Mouse (Mus musculus) MEL (cell line): ENCODE measurements around the gene Msrb1. TPM values are rescaled to one million over a fixed set of nuclear protein-coding genes. Genes with fewer than 3 reads are reported as not detected.

Experiments used
- DNase-seq: peaks from one replicate; pipeline ENCODE4 v3.0.0; 2011; ENCODE audit warnings: low read depth, low spot score
- H3K27ac ChIP-seq: 2 replicates; pipeline ENCODE4 v1.5.1; 2012; ENCODE audit warnings: low read depth, mild to moderate bottlenecking, control low read depth, low read length, moderate library complexity; ENCODE audit not compliant: control insufficient read depth
- H3K27me3 ChIP-seq, 2 experiments: fragments of 150-350 bp in 1 of 2; sonication (generic) in 1 of 2; 2 replicates each; pipeline ENCODE4 v1.6.1; 2012; ENCODE audit warnings: low read length in 2 of 2, mild to moderate bottlenecking in 2 of 2, improper control_type of control experiment in 1 of 2, moderate library complexity in 1 of 2; ENCODE audit not compliant: insufficient read depth in 2 of 2, control insufficient read depth in 1 of 2
- H3K36me3 ChIP-seq, 2 experiments: 2 replicates each; pipeline ENCODE4 v1.6.1; 2012 to 2014; ENCODE audit warnings: low read length in 2 of 2, improper control_type of control experiment in 1 of 2, inconsistent platforms in 1 of 2, mild to moderate bottlenecking in 1 of 2; ENCODE audit not compliant: insufficient read depth in 2 of 2, control insufficient read depth in 1 of 2
- H3K4me1 ChIP-seq, 2 experiments: fragments of 150-350 bp in 1 of 2; sonication (generic) in 1 of 2; 2 replicates each; pipeline ENCODE4 v1.6.1; 2012; ENCODE audit warnings: low read length in 2 of 2, improper control_type of control experiment in 1 of 2, mild to moderate bottlenecking in 1 of 2; ENCODE audit not compliant: insufficient read depth in 2 of 2, control insufficient read depth in 1 of 2
- H3K4me3 ChIP-seq, 2 experiments: fragments of 150-350 bp in 1 of 2; sonication (generic) in 1 of 2; 2 replicates each; pipeline ENCODE4 v1.5.1; 2012; ENCODE audit warnings: low read depth in 2 of 2, low read length in 2 of 2, mild to moderate bottlenecking in 2 of 2, moderate library complexity in 2 of 2, control low read depth in 1 of 2, improper control_type of control experiment in 1 of 2; ENCODE audit not compliant: control insufficient read depth in 1 of 2, insufficient read depth in 1 of 2
- H3K79me2 ChIP-seq: 2 replicates; pipeline ENCODE4 v1.6.1; 2012; ENCODE audit warnings: mild to moderate bottlenecking, low read length, moderate library complexity; ENCODE audit not compliant: control insufficient read depth, poor library complexity, insufficient read depth
- H3K9ac ChIP-seq: 2 replicates; pipeline ENCODE4 v1.6.1; 2012; ENCODE audit warnings: low read depth, mild to moderate bottlenecking, control low read depth, low read length, moderate library complexity; ENCODE audit not compliant: control insufficient read depth, poor library complexity, severe bottlenecking
- H3K9me3 ChIP-seq: fragments of 150-350 bp; sonication (generic); replicated peaks from 2 replicates; pipeline ENCODE4 v1.6.1; 2012; ENCODE audit warnings: mild to moderate bottlenecking, low read length, improper control_type of control experiment, moderate library complexity; ENCODE audit not compliant: insufficient read depth
- BHLHE40 ChIP-seq: IDR thresholded peaks from 2 replicates; pipeline ENCODE4 v1.6.1; 2012; ENCODE audit warnings: low read depth, mild to moderate bottlenecking, inconsistent platforms, low read length, improper control_type of control experiment, borderline replicate concordance
- CHD1 ChIP-seq: IDR thresholded peaks from 2 replicates; pipeline ENCODE4 v1.6.1; 2012; ENCODE audit warnings: low read depth, mild to moderate bottlenecking, inconsistent platforms, low read length, improper control_type of control experiment
- CHD2 ChIP-seq: IDR thresholded peaks from 2 replicates; pipeline ENCODE4 v1.6.1; 2011; ENCODE audit warnings: low read length, improper control_type of control experiment
- CTCF ChIP-seq, 3 experiments: IDR thresholded peaks in 2 of 3; conservative IDR thresholded peaks in 1 of 3; 2 replicates each; pipeline ENCODE4 v1.5.1; 2011 to 2012; ENCODE audit warnings: low read length in 3 of 3, low read depth in 2 of 3, mild to moderate bottlenecking in 2 of 3, improper control_type of control experiment in 1 of 3, inconsistent platforms in 1 of 3, mixed read lengths in 1 of 3, moderate library complexity in 1 of 3; ENCODE audit not compliant: control insufficient read depth in 1 of 3, insufficient read depth in 1 of 3, poor library complexity in 1 of 3, severe bottlenecking in 1 of 3
- E2F4 ChIP-seq: IDR thresholded peaks from 2 replicates; pipeline ENCODE4 v1.6.1; 2011; ENCODE audit warnings: low read depth, low read length, improper control_type of control experiment, borderline replicate concordance
- GABPA ChIP-seq: IDR thresholded peaks from 2 replicates; pipeline ENCODE4 v1.6.1; 2012; ENCODE audit warnings: low read depth, mild to moderate bottlenecking, inconsistent platforms, low read length, improper control_type of control experiment, moderate library complexity
- GATA1 ChIP-seq: IDR thresholded peaks from 2 replicates; pipeline ENCODE4 v1.6.1; 2011; ENCODE audit warnings: low read depth, low read length, improper control_type of control experiment
- HCFC1 ChIP-seq: IDR thresholded peaks from 2 replicates; pipeline ENCODE4 v1.6.1; 2012; ENCODE audit warnings: low read depth, mild to moderate bottlenecking, inconsistent platforms, low read length, improper control_type of control experiment, moderate library complexity
- JUND ChIP-seq: IDR thresholded peaks from 2 replicates; pipeline ENCODE4 v1.6.1; 2011; ENCODE audit warnings: low read depth, mild to moderate bottlenecking, improper control_type of control experiment, low read length
- MYB ChIP-seq: IDR thresholded peaks from 2 replicates; pipeline ENCODE4 v1.6.1; 2011; ENCODE audit warnings: mild to moderate bottlenecking, low read depth, low read length, improper control_type of control experiment
- POLR2AphosphoS2 ChIP-seq: IDR thresholded peaks from 2 replicates; pipeline ENCODE4 v1.6.1; 2011; ENCODE audit warnings: low read length, improper control_type of control experiment
- SIN3A ChIP-seq: IDR thresholded peaks from 2 replicates; pipeline ENCODE4 v1.6.1; 2012; ENCODE audit warnings: low read length, improper control_type of control experiment, inconsistent platforms
- SMC3 ChIP-seq: IDR thresholded peaks from 2 replicates; pipeline ENCODE4 v1.6.1; 2011; ENCODE audit warnings: low read depth, low read length, improper control_type of control experiment
- TCF12 ChIP-seq: IDR thresholded peaks from 2 replicates; pipeline ENCODE4 v1.6.1; 2014; ENCODE audit warnings: low read depth, mild to moderate bottlenecking, inconsistent platforms, low read length, improper control_type of control experiment, moderate library complexity
- USF1 ChIP-seq: IDR thresholded peaks from 2 replicates; pipeline ENCODE4 v1.6.1; 2014; ENCODE audit warnings: low read depth, mild to moderate bottlenecking, inconsistent platforms, low read length, improper control_type of control experiment, moderate library complexity
- USF2 ChIP-seq, 2 experiments: IDR thresholded peaks; 2 replicates each; pipeline ENCODE4 v1.6.1; 2011 to 2012; ENCODE audit warnings: improper control_type of control experiment in 2 of 2, low read length in 2 of 2, borderline replicate concordance in 1 of 2, inconsistent platforms in 1 of 2, low read depth in 1 of 2, mild to moderate bottlenecking in 1 of 2; ENCODE audit not compliant: insufficient read depth in 1 of 2
- polyA plus RNA-seq, 2 experiments: library from polyadenylated mRNA; stranded (reverse) in 1 of 2; unstranded in 1 of 2; fragments of >175 nt in 1 of 2; fragments of >200 nt in 1 of 2; gene quantifications; 2 replicates each; pipeline versions ENCODE4 v1.2.1 to v1.2.4; 2012; ENCODE audit warnings: low replicate concordance in 2 of 2, low read depth in 1 of 2; ENCODE audit not compliant: insufficient read length in 2 of 2, insufficient read depth in 1 of 2, missing spikeins in 1 of 2
- total RNA-seq: library from RNA; depleted of rRNA; stranded (reverse); fragments of 300-350 nt; gene quantifications from 2 replicates; pipeline ENCODE4 v1.2.3, GENCODE M21; 2012

Gene Msrb1
- total and polyA plus RNA-seq, 3 experiments: 31.9 to 58.6 TPM; not detected in 1

GRCm38 (mm10) chr17:24689251-24690081 lies 47.0 kb upstream of the Msrb1 start, which contains the start of gene Syngr3:
Syngr3 (minus strand) TSS chr17:24689955.
- H3K27me3 ChIP-seq: no peaks in the 10 kb centered on the region
- H3K9me3 ChIP-seq: no peaks in the 10 kb centered on the region
- H3K4me3 ChIP-seq: no peak within 1 kb of the TSS
- H3K9ac ChIP-seq: no peak within 1 kb of the TSS
- DNase-seq: no peak
- no peak for TF ChIP-seq CHD2
- TF ChIP-seq E2F4: no peak
- TF ChIP-seq TCF12: no peak
- no peak for TF ChIP-seq MYB
- no peak for TF ChIP-seq GABPA
- TF ChIP-seq HCFC1: no peak
- no peak for TF ChIP-seq SMC3
- TF ChIP-seq CTCF (IDR thresholded peaks at IDR 0.05 in 2 of 3, conservative IDR thresholded peaks at IDR 0.05 in 1 of 3; ENCODE audit: control insufficient read depth in 1 of 3, insufficient read depth in 1 of 3, low read depth in 2 of 3, low read length in 3 of 3, poor library complexity in 1 of 3, severe bottlenecking in 1 of 3): no peak
- TF ChIP-seq POLR2AphosphoS2: no peak
- TF ChIP-seq BHLHE40: no peak
- no peak for TF ChIP-seq GATA1
- no peak for TF ChIP-seq USF1
- no peak for TF ChIP-seq JUND
- TF ChIP-seq USF2 (IDR thresholded peaks at IDR 0.05; ENCODE audit: borderline replicate concordance in 1 of 2, insufficient read depth in 1 of 2, low read depth in 1 of 2, low read length in 2 of 2): no peak
- no peak for TF ChIP-seq CHD1
- TF ChIP-seq, all 39 proteins: peak for 0
- Histone ChIP-seq H3K79me2 (no peaks in the 10 kb centered on the region), H3K36me3 (peaks cover 0 to 3% of the 10 kb centered on the region in 2 experiments; a peak in 1 of 4 replicates), H3K27ac (no peak within 1 kb of the TSS), H3K4me1 (peaks cover 0 to 16% of the 10 kb centered on the region in 2 experiments; a peak in 3 of 4 replicates)

- no peak for TF ChIP-seq SIN3A
- TF ChIP-seq CHD1: no peak
- TF ChIP-seq, all 39 proteins: peak for 0
- Histone ChIP-seq H3K79me2 (peaks cover 8% of the 10 kb centered on the region), H3K9me3 (no peaks in the 10 kb centered on the region), H3K27ac (no peak overlapping the region), H3K4me3 (no peak overlapping the region), H3K4me1 (peaks cover 2 to 13% of the 10 kb centered on the region in 2 experiments; a peak in 2 of 4 replicates), H3K9ac (no peak overlapping the region), H3K36me3 (peaks cover 0 to 2% of the 10 kb centered on the region in 2 experiments; a peak in 1 of 4 replicates), H3K27me3 (no peaks in the 10 kb centered on the region)
- peak; percentile 54 for DNase-seq
Measured at GRCm38 (mm10) chr17:24692385-24692784, 44.1 kb upstream of the Msrb1 start.
